Mouse (Mus musculus): ENCODE data around the gene Inf2. TPM values are rescaled to one million over a fixed set of nuclear protein-coding genes. Genes with fewer than 3 reads are reported as not detected.

Inf2 gene
- polyA plus RNA-seq, 1 experiment from 2014 or later = 2.6 TPM

DNA sequence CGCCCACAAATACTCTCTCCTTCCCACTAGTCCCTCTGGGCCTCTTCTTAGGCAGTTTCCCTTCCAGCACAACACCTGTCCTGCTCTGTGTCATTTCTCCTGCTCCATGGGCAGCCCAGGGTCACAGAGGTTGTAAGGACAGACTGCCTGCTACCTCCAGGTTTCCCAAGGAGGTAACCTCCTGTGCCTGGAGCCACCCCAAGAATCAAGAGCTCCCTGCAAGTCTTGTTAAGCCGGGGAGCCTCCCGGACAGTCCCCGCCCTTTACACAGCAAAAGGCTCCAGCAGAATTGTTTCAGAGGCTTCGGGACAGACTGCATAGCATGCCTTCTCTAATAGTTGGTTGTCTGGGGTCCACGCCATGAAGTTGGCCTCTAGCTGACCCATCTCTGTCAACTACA is 37.9 kb downstream of the Inf2 start:
- Histone ChIP-seq H3K27me3 (replicated peaks; ENCODE audit: control insufficient read depth, insufficient read depth, low read length) (0 out of 2 replicates have a peak, but pooled peaks cover 2% of the 10 kb centered on the region), H3K4me2 (ENCODE audit: low read depth, low read length) (no peak overlapping the region), H3K4me3 (ENCODE audit: low read length) (no peak overlapping the region), H3K9ac (ENCODE audit: low read depth, low read length) (0 out of 2 replicates have a peak overlapping the region, but pooled peaks have one; percentile 0), H3K27ac (ENCODE audit: low read length) (no peak overlapping the region), H3K4me1 (ENCODE audit: control insufficient read depth, insufficient read depth, low read length) (peaks cover 30% of the 10 kb centered on the region), H3K9me3 (ENCODE audit: control insufficient read depth, low read length) (no peaks in the 10 kb centered on the region), H3K36me3 (ENCODE audit: control insufficient read depth, insufficient read depth, low read length) (no peaks in the 10 kb centered on the region)
- ATAC-seq = no peak
- WGBS = 57% methylated on average over 6 of the region's 6 CpGs

DNA sequence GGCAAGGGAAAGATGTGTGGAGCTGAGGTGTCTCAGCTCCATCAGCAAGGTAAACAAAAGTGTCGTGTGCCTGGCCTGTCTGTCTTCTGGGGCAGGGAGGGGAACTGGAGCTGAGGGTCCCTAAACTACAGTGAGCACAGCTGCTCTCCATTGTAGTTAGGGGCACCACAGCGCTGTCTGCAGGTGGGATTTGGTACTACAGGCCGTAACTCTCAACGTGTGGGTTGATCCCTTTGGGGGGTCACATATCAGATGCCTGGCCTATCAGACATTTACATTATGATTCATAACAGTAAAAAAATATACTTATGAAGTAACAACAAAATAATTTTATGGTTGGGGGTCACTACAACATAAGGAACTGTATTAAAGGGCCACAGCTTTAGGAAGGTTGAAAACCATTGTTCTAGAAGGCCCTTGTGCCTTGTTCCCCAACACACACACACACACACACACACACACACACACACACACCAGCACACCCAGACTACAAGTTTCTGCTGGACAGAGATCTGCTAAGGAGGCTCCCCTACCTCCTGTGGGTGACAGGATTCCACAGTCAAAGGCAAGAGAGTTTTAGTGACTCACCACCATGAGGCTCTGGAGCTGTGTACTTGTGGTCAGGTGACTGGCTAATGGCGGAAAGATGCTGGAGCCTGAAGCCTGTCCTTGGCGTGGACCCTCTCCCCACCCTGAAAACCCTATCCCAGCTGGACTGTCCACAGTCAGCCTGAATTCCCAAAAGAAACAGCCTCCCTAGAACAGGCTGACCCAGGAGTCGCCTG is 38.7 kb downstream of the Inf2 start:
- Histone ChIP-seq H3K9ac (ENCODE audit: low read depth, low read length) (0 out of 2 replicates have a peak overlapping the region, but pooled peaks have one; percentile 0), H3K27me3 (replicated peaks; ENCODE audit: control insufficient read depth, insufficient read depth, low read length) (no peaks in the 10 kb centered on the region), H3K4me3 (ENCODE audit: low read length) (no peak overlapping the region), H3K36me3 (ENCODE audit: control insufficient read depth, insufficient read depth, low read length) (no peaks in the 10 kb centered on the region), H3K4me2 (ENCODE audit: low read depth, low read length) (no peak overlapping the region), H3K27ac (ENCODE audit: low read length) (no peak overlapping the region), H3K4me1 (ENCODE audit: control insufficient read depth, insufficient read depth, low read length) (peaks cover 33% of the 10 kb centered on the region), H3K9me3 (ENCODE audit: control insufficient read depth, low read length) (no peaks in the 10 kb centered on the region)
- ATAC-seq = no peak
- WGBS = 61% methylated on average over 7 of the region's 7 CpGs

DNA sequence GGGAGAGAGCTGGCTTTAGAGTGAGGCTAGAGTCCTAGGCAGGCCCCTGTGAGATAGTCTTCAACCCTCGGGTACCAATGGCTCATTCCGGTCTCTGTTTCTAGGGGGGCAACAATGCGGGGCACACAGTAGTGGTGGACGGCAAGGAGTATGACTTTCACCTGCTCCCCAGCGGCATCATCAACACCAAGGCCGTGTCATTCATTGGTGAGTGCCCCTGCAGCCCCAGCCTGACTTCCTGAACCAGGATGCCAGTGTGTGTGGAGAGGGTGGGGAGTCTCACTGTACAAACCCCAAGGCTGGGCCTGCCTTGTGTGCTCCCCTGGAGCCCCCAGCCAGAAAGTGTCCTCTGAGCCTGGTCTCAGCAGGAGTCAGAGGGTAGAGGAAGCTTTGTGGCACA is 39.6 kb downstream of the Inf2 start:
- Histone ChIP-seq H3K27ac (ENCODE audit: low read length) (no peak overlapping the region), H3K9me3 (ENCODE audit: control insufficient read depth, low read length) (no peaks in the 10 kb centered on the region), H3K4me2 (ENCODE audit: low read depth, low read length) (no peak overlapping the region), H3K4me3 (ENCODE audit: low read length) (no peak overlapping the region), H3K9ac (ENCODE audit: low read depth, low read length) (no peak overlapping the region), H3K36me3 (ENCODE audit: control insufficient read depth, insufficient read depth, low read length) (no peaks in the 10 kb centered on the region), H3K4me1 (ENCODE audit: control insufficient read depth, insufficient read depth, low read length) (peaks cover 31% of the 10 kb centered on the region), H3K27me3 (replicated peaks; ENCODE audit: control insufficient read depth, insufficient read depth, low read length) (no peaks in the 10 kb centered on the region)
- no peak for ATAC-seq
- WGBS = 83% methylated on average over 6 of the region's 6 CpGs

DNA sequence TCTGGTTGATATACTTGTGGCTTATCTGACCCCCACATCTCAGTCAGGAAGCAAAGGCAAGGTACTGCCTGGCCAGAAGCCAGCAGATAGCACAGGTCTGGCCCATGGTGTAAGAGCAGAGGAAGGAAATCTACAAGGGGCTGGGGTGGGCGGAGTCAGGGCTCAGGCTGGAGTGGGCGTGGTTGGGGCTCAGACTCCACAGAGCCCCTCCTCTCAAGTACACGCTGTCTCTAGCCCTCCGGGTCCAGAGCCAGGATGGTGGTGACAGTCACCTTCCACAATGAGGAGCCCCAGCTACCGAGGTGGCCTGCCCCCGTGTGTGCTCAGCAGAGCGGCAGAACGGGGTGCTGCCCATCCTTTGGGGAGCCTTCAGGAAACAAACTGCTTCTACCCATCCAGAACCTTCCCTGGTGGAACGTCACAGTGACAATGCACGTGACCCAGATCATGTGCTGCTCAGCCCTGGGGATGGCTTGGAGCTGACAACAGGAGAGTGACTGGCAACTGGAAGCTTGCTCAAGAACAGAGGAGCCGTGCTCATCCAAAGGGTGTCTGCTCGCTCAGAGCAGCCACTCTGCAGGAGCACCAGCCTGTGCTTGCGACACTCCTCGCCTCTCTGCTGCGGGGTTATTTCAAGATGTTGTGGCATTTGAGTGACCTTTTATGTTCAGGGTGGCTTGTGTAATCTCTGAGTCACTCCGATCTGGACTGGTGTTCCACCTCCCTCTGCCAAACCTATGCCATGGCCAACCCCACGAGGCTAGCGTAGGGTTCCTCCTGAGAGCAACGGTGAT is 40.5 kb downstream of the Inf2 start:
- peak; percentile 75 for ATAC-seq
- no peaks in the 10 kb centered on the region for H3K36me3 ChIP-seq (ENCODE audit: control insufficient read depth, insufficient read depth, low read length)
- WGBS = 30% methylated on average over 19 of the region's 19 CpGs
- H3K9me3 ChIP-seq (ENCODE audit: control insufficient read depth, low read length) = no peaks in the 10 kb centered on the region
- H3K9ac ChIP-seq (ENCODE audit: low read depth, low read length) = peak overlapping the region; percentile 58
- H3K4me3 ChIP-seq (ENCODE audit: low read length) = peak overlapping the region; percentile 29; the same call in 1 of the 2 replicates
- H3K27ac ChIP-seq (ENCODE audit: low read length) = no peak overlapping the region
- no peaks in the 10 kb centered on the region for H3K27me3 ChIP-seq (replicated peaks; ENCODE audit: control insufficient read depth, insufficient read depth, low read length)
- H3K4me2 ChIP-seq (ENCODE audit: low read depth, low read length) = peak overlapping the region; percentile 53
- H3K4me1 ChIP-seq (ENCODE audit: control insufficient read depth, insufficient read depth, low read length) = peaks cover 26% of the 10 kb centered on the region

DNA sequence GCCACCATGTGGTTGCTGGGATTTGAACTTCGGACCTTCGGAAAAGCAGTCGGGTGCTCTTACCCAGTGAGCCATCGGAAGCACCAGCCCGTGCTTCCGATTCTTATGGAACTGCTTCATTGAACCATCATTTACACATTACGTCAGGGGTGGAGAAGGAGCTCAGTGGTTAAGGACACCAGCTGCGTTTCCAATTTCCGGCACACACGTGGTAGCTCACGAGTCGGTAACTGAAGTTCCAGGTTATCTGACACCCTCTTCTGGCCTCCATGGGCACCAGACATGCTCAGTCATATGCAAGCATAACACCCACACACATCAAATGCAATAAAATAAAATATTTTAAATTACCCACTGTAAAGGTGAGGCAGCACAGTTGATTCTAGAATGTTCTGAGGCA is 41.4 kb downstream of the Inf2 start:
- no peak overlapping the region for H3K9ac ChIP-seq (ENCODE audit: low read depth, low read length)
- H3K27me3 ChIP-seq (replicated peaks; ENCODE audit: control insufficient read depth, insufficient read depth, low read length) = no peaks in the 10 kb centered on the region
- H3K36me3 ChIP-seq (ENCODE audit: control insufficient read depth, insufficient read depth, low read length) = no peaks in the 10 kb centered on the region
- no peak overlapping the region for H3K4me2 ChIP-seq (ENCODE audit: low read depth, low read length)
- peaks cover 26% of the 10 kb centered on the region for H3K4me1 ChIP-seq (ENCODE audit: control insufficient read depth, insufficient read depth, low read length)
- H3K4me3 ChIP-seq (ENCODE audit: low read length) = no peak overlapping the region
- ATAC-seq = no peak
- no peaks in the 10 kb centered on the region for H3K9me3 ChIP-seq (ENCODE audit: control insufficient read depth, low read length)
- H3K27ac ChIP-seq (ENCODE audit: low read length) = no peak overlapping the region
- 94% methylated on average over 12 of the region's 12 CpGs for WGBS

DNA sequence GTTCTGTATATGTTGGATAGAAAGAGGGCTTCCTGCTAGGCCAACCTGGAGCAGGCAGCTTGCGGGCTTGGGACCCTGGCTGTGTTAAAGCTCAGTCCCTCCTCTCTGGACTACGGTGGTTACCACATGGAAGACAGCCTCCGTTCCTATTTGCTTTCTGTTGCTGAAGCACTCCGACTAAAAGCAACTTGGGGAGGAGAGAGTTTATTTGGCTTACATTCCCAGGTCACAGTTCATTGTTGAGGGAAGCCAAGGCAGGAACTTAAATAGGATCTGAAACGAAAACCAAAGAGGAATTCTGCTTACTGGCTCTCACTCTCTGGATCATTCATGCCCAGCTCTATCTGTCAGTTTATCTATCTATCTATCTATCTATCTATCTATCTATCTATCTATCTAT is 42.2 kb downstream of the Inf2 start:
- Histone ChIP-seq H3K27me3 (replicated peaks; ENCODE audit: control insufficient read depth, insufficient read depth, low read length) (no peaks in the 10 kb centered on the region), H3K4me3 (ENCODE audit: low read length) (no peak overlapping the region), H3K27ac (ENCODE audit: low read length) (no peak overlapping the region), H3K36me3 (ENCODE audit: control insufficient read depth, insufficient read depth, low read length) (no peaks in the 10 kb centered on the region), H3K9me3 (ENCODE audit: control insufficient read depth, low read length) (no peaks in the 10 kb centered on the region), H3K4me1 (ENCODE audit: control insufficient read depth, insufficient read depth, low read length) (peaks cover 26% of the 10 kb centered on the region), H3K4me2 (ENCODE audit: low read depth, low read length) (no peak overlapping the region), H3K9ac (ENCODE audit: low read depth, low read length) (no peak overlapping the region)
- ATAC-seq = no peak
- WGBS = 66% methylated on average over 5 of the region's 5 CpGs

DNA sequence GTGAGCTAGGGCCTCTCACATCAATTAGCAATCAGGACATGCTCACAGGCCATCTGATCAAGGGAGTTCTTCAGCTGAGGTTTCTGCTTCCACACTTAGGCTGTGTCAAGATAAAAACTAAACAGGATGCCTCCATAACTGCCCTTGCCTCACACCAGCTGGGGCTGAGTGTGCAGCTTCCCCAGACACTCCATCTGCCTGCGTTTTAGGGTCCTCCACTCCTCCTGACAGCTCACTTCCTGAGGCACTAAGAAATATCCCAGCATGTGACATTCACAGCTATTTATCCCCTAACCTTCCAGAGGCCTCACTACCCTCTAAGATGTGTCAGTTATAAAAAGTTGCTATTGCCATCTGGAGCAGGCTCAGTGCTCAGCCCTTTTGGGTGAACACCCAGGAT is 42.9 kb downstream of the Inf2 start:
- Histone ChIP-seq H3K4me1 (ENCODE audit: control insufficient read depth, insufficient read depth, low read length) (peaks cover 23% of the 10 kb centered on the region), H3K4me3 (ENCODE audit: low read length) (no peak overlapping the region), H3K36me3 (ENCODE audit: control insufficient read depth, insufficient read depth, low read length) (no peaks in the 10 kb centered on the region), H3K9ac (ENCODE audit: low read depth, low read length) (no peak overlapping the region), H3K27ac (ENCODE audit: low read length) (peak overlapping the region; percentile 40), H3K9me3 (ENCODE audit: control insufficient read depth, low read length) (no peaks in the 10 kb centered on the region), H3K27me3 (replicated peaks; ENCODE audit: control insufficient read depth, insufficient read depth, low read length) (no peaks in the 10 kb centered on the region), H3K4me2 (ENCODE audit: low read depth, low read length) (no peak overlapping the region)
- ATAC-seq = no peak
- WGBS = 27% methylated on average over 1 of the region's 1 CpGs

DNA sequence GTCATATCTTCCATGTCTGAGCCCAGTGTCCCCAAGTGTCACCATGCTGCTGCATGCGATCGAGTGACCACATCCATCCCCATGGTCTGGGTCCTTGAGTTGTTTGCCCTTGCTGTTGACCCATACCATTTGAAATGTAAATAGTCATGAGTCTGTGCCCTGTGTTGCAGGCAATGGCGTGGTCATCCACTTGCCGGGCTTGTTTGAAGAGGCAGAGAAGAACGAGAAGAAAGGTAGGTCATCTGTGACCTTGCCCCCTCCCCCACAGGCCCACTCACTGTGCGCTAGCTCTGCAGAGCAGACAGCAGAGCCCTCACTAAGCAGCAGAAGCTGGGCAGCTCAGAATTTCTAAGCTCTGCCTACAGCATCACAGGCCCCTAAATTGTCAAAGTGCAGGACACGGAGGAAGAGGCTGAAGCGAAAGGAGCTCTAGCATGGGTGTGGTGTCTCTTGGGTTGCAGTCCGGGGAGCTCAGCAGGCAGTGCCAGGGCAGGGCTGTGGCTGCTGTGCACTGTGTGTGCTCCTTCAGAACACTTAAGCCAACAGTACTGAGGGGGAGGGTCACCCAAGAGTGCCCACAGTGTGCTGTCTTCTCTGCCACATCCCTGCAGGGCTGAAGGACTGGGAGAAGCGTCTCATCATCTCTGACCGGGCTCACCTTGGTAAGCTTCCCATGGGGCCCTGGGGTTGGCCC is 43.6 kb downstream of the Inf2 start:
- H3K4me3 ChIP-seq (ENCODE audit: low read length) = no peak overlapping the region
- H3K4me1 ChIP-seq (ENCODE audit: control insufficient read depth, insufficient read depth, low read length) = peaks cover 17% of the 10 kb centered on the region
- no peaks in the 10 kb centered on the region for H3K27me3 ChIP-seq (replicated peaks; ENCODE audit: control insufficient read depth, insufficient read depth, low read length)
- no peak for ATAC-seq
- H3K9ac ChIP-seq (ENCODE audit: low read depth, low read length) = no peak overlapping the region
- no peaks in the 10 kb centered on the region for H3K9me3 ChIP-seq (ENCODE audit: control insufficient read depth, low read length)
- 0 out of 2 replicates have a peak overlapping the region, but pooled peaks have one; percentile 30 for H3K27ac ChIP-seq (ENCODE audit: low read length)
- no peaks in the 10 kb centered on the region for H3K36me3 ChIP-seq (ENCODE audit: control insufficient read depth, insufficient read depth, low read length)
- 64% methylated on average over 11 of the region's 11 CpGs for WGBS
- H3K4me2 ChIP-seq (ENCODE audit: low read depth, low read length) = no peak overlapping the region

DNA sequence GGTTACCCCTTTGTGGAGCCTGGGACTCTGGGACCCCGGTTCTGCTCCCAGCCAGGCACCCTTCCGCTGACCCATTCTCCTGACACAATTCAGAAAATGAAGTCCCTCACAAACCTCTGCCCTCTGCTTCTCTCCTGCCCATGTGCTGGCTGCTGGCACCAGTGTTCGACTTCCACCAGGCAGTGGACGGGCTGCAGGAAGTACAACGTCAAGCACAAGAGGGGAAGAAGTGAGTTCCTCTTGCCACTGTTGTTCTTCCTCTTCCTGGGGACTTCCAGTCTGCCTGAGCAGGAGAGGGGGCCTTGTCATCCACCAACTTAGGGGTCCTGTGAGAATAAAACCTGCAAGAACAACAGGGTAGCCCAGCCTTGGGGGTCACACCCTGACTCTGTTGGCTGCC is 44.3 kb downstream of the Inf2 start:
- Histone ChIP-seq H3K4me1 (ENCODE audit: control insufficient read depth, insufficient read depth, low read length) (peaks cover 17% of the 10 kb centered on the region), H3K4me2 (ENCODE audit: low read depth, low read length) (no peak overlapping the region), H3K27me3 (replicated peaks; ENCODE audit: control insufficient read depth, insufficient read depth, low read length) (no peaks in the 10 kb centered on the region), H3K9me3 (ENCODE audit: control insufficient read depth, low read length) (no peaks in the 10 kb centered on the region), H3K27ac (ENCODE audit: low read length) (no peak overlapping the region), H3K4me3 (ENCODE audit: low read length) (no peak overlapping the region), H3K36me3 (ENCODE audit: control insufficient read depth, insufficient read depth, low read length) (no peaks in the 10 kb centered on the region), H3K9ac (ENCODE audit: low read depth, low read length) (no peak overlapping the region)
- whole genome bisulfite sequencing = 75% methylated on average over 5 of the region's 5 CpGs
- no peak for ATAC-seq
